Mouse (Mus musculus): Measurements from ENCODE around the gene Cops4.

Gene Cops4

DNA sequence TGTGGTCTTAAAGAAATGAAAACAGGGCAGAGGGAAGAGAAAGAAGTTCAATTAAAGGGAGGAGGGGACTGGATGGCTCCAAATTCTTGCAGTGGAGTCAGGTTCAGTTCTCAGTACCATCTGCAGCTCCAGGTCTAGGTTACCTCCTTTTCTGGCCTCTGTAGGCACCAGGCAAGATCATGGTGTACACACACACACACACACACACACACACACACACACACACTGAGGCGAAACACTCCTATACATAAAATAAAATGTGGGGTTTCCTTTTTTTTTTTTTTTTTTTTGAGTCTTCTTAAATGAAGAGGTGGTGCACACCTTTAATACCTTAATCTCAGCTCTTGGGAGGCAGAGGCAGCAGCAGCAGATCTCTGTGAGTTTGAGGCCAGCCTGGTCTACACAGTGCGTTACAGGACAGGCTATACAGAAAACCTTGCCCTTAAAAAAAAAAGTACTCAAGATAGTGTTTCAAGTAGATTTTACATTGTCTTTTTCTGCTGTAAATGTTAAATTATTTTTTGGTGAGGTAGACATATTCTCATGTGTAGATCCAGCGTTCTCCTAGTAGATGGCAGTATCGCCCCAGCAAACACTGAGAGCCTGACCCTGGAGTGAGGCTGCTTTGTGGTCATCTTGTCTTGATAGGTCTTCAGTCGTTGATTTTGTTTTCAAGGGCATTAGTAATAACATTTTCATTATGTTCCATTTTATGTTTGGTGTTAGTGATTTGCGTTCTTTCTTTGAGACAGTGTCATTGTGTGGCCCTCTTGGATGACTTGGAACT, 28.4 kb downstream of the Cops4 start:
- no peak for DNase-seq (ENCODE audit: low read depth, low spot score)

DNA sequence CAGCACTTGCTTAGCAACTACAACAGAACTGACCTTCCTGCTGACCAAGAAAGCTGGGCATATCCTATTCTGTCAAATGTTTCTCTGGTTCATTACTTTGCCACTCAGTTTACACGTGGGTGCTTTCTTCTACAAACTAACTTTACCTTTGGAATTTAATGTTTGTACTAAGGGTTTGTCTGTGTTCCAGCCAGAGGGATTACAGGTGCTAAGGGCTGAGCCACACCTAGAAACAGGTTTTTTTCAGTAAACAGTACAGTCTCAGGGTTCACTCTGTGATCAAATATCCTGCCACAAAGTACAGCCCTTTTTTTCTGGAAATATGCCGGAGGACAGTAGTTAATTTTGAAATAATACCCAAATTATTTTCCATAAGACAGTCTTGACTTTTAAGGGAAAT, 30.1 kb downstream of the Cops4 start:
- no peak for DNase-seq (ENCODE audit: low read depth, low spot score)

DNA sequence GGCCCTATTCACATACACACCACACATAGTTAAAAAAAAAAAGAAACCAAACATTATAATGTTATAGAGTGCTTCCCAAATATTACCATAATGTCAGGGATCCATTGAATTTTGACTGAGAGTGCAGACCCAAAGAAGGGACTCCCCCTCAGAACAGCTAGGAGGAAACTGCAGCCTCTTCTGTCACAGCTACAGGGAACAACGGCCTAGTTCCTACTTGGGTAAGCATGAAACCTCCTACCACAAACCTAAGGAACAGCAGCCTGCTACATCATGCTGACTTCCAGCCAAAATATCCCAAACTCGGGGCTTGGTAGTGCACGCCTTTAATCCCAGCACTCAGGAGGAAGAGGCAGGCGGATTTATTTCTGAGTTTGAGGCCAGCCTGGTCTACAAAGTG, 31.2 kb downstream of the Cops4 start:
- DNase-seq (ENCODE audit: low read depth, low spot score): no peak

DNA sequence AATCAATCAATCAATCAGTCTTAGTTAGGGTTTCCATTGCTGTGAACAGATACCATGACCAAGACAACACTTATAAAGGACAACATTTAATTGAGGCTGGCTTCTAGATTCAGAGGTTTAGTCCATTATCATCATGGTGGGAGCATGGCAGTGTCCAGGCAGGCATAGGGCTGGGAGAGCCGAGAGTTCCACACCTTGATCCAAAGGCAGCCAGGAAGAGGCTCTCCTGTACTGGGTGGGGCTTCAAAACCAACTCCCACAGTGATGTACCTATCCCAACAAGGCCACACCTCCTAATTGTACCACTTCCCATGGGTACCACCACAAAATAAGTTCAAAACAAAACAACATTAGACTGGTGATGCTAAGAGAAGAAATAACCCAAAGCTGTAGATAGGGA, 32.0 kb downstream of the Cops4 start:
- DNase-seq (ENCODE audit: low read depth, low spot score): no peak

DNA sequence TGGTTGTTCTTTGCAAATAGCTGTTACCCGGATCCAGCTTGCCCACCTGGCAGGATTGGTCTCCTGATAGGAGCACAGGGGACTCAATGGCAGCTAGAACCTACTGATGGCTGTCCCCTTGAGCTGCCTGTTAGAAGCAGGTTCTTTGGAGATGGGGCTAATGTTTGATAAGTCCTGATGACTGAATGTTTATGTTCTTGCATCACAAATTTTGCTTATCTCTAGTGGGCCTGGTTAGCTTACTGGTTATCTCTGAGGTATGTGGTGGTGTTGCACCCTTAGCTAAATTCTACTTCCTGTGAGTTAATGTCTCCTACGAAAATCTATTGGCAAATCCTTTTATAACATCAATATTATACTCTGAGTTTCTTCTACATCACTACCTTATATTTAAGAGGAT, 33.8 kb downstream of the Cops4 start:
- no peak for DNase-seq (ENCODE audit: low read depth, low spot score)

DNA sequence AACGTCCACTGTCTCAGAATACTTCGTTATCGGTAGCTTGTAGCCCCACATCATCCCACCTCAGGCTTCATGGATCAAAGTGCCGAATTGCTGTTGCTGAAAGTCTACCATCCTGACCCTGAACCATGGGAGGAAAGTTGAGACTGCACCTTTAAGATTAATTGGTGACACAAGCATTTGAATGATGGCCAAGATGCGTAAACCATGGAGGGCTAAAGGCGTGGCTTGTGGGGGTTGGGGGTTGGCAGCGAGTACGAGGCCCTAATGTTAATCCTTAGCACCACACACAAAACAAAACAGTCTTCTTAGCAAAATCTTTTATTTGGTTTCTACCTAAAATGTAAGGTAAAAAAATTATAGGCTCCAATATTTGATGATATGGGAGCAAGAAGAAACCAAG, 35.3 kb downstream of the Cops4 start:
- DNase-seq (ENCODE audit: low read depth, low spot score): no peak

DNA sequence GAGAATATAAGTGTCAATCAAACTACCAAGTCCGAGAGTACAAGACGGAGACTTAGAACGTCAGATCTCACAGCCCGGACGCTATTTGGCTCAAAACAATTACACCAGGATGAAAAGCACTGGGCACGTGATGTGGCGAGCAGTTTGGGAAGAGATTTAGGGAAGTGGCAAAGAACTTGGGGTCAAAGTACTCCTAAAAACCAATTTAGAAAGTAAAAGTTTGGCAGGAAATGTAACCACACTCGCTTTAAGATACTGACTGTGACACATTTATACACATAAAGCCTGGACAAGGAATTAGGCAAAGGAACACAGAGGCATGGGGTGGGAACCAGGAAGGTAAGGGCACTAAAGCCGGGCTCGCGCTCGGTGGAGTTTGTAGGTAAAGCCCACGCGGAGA, 38.9 kb downstream of the Cops4 start:
- DNase-seq (ENCODE audit: low read depth, low spot score): no peak

DNA sequence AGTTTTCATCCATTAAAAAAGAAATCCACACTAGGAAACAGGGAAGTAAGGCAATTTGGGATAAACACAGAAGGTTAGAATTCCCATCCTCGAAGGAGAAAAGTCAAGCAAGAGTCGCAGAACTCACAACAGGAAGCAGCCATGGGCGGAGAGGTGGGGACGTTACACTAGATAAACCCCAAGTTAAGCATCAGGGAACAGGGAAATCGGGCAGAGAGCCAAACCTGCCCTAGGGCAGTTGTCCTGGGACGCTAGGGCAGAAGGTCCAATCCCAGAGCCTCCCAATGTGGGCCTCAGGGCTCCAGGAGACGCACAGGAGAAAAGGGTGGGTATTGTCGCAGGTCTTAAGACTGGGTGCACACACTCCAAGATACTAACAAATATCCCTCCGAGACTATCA, 39.4 kb downstream of the Cops4 start:
- DNase-seq (ENCODE audit: low read depth, low spot score): no peak

DNA sequence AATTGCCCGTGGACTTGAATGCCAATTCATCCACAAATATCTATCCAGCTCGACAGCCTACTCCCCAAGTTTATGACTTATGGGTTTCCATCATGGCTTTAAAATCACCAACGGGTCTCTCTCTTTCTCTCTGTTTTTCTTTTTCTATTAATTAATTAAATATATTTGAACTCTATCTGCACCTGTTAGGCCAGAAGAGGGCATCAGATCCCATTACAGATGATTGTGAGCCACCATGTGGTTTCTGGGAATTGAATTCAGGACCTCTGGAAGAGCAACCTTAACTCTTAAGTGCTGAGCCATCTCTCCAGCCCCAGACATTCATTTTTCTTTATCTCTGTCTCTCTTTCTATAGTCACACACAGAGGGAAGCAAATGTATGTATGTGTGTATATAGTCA, 40.7 kb downstream of the Cops4 start:
- no peak for DNase-seq (ENCODE audit: low read depth, low spot score)

DNA sequence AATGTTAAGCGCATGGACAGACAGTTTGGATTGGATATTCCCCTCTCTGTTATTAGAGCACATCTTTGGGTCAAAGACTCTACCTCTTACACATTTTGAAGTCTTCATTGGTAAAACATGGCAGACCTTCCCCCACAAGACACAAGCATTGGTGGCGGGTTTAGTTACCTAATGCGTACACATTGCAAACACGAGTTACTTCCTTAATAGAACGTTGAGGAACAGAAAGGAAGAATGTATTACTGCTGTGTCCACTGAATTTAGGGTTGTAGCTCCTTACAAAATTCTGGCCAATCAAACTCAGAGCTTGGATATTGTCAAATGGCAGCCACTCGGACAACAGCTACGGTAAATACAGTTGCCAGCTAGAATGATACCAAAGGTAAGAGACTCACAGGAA, 41.2 kb downstream of the Cops4 start:
- DNase-seq (ENCODE audit: low read depth, low spot score): no peak

DNA sequence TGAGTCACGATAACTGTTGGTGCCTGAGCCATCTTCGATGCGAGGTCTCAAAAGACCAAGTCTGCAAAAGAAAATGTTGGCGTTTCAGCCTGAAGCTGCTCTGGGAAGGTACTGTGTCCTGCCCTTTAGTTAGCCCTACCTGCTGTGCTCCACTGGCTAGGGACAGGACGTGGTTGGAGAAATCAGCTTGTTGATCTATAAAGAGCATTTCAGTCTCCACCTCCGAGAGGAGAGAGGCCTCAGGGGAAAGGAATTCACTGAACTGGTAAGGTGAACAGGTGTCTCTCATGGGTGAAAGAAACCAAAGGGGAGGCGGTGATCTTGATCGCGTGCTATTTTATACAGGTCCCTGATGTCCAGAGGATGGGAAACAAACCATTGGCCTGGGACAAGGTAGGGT, 44.6 kb downstream of the Cops4 start:
- no peak for DNase-seq (ENCODE audit: low read depth, low spot score)

DNA sequence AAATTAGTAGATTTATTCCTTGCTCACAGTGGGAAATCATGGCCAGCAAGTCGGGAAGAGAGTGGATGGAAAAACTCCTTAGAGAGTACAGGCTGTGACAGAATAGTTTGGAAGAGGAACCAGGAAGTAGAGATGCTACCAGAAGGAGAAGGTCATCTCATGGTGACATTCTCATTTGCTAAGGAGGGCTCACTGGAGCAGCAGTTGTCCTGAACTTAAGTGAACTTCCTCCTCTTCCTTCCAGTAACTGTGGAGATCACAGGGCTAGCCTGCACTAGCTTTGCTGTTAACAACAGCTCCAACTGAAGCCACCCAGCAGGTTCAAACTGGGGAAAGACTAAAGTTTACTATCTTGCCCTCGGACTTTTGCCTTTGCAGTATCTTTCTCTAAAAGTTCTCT, 48.7 kb downstream of the Cops4 start:
- DNase-seq (ENCODE audit: low read depth, low spot score): no peak

DNA sequence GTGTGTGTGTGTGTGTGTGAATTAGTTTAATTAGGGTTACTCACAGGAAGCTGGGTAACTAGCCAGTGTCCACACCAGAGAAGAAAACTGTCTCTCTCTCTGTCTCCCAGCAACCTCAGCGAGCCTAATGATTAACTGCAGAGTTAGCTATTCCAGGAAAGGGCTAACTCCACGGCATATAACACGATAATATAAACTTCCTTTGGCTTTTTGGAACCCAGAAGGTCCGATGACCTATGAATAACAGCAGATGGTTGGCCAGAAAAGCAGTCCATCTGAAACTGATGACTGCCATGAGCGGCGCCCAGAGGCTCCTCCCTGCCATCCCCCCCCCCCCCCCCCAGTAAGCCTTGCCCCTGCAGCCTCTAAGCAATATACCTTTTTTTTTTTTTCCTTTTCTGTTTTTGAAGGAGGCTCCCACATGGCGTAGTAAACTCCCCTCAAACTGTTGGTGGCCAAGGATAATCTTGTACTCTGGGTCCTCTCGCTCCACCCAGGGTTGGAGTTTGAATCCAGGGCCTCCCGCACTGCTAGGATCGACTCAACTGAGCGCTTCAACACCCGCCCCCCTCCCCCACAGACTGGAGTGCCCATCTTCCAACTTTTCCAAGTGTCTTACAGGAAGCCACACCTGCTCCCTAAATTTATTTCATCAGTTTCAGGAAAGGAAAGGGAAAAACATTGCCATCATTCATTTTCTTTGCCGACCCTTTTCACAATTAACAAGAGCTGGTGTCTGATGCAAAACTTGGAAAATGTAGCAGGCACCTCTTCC, 49.3 kb downstream of the Cops4 start:
- DNase-seq (ENCODE audit: low read depth, low spot score): no peak

DNA sequence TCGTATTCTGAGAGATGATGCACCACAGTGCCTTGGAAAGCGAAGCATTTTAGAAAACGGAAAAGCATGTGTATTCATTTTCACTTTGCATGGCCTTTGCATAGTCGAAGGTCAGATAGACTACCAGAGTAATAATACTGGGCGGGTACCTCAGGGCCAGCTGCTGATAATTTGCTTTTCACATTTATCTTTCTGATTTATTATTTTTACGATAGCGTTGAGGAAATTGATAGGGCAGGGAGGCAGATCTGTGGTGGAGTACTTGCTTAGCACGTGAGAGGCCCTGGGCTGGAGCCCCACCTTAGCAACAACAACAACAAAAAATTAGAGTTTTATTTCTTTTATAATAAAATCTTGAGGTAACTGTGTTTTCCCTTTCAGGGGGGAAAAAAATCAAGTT, 50.1 kb downstream of the Cops4 start:
- no peak for DNase-seq (ENCODE audit: low read depth, low spot score)

DNA sequence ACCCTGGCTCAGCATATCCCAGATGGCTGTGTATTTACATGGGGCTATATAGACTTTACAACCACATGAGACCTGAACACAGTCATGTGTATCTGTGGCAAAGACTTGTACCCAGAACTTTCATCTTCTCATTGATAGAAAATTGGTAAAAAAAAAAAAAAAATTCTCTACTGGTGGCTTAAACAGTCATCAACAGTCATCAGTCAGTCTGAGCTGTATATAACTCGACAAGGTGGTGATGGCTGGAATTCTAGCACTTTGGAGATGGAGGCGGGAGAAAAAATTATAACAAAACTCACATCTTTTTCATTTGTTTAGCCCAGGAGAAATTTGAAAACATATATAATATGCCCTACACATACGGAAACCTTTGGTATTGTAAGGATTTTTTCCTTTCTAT, 50.7 kb downstream of the Cops4 start:
- DNase-seq (ENCODE audit: low read depth, low spot score): no peak

DNA sequence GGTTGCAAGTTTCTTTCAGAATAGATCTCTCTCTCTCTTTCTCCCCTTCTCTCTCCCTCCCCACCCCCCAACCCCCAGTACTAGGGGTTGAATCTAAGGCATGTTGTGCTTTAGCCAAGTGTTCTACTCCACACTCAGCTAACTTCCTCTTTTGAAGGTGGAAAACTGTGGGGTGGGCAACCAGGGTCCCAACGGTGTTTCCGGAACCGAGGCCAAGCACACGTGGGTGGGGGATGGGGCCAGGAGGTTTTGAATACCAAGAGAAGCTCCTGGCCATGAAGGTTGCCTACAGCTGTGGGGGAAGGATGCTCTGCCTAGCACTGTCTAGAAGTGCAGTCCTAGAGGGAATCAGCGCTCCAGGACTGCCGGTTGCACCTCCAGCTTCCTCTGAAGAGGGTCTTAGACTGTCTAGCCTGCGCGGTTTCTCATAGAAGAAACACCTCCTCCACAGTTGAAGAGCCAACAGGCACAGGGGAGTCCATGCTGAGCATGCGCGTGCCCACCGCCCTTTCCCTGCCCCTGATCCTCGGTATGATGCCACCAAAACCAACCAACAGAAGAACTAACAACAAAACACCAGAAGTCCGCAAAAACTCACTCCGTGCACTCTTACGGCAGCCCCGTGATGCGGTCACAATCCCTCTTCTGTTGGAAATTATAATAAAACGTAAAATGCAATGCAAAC, 51.3 kb downstream of the Cops4 start:
- no peak for DNase-seq (ENCODE audit: low read depth, low spot score)

DNA sequence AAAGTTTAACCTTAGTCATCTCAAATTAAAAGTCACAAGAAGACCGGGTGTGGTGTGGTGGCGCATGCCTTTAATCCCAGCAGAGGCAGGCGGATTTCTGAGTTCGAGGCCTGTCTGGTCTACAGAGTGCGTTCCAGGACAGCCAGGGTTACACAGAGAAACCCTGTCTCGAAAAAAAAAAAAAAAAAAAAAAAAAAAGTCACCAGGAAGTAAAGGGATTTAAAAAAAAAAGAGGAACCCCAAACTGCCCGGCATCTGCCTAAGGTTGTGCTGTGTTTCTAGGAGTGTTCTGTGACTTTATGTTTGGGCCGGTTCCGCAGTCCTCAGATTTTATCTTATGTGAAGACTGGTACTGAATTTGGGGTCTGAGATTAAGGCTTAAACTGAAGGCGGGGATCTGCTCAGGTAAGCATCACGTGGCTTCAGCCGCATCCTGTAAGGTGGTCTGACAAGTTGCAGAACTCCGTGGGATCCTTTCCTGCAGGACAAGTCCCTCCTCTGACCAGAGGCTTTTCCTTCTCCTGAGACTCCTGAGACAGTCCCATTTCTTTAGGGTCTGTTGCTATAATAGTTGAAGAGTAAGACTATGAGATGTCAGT, 52.0 kb downstream of the Cops4 start:
- no peak for DNase-seq (ENCODE audit: low read depth, low spot score)

DNA sequence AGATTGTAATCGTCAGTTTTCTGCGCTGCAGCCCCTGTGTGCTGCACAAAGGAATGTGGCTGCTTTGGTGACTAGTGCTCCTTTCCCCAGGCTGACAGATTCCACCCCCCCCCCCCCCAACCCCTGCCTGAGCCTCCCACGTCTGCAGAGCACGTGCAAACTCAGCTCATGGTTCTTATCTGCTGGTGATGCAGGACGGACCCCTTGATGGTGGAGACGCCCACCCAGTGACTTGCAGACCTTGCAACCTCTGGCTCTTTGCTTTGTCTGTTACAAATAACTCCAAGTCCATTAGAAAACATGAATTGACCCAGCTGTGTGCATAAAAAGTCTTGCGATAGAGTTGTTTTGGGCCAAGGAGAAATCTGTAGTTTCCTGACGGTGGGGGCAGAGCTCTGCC, 52.6 kb downstream of the Cops4 start:
- peak; percentile 5 for DNase-seq (ENCODE audit: low read depth, low spot score)

DNA sequence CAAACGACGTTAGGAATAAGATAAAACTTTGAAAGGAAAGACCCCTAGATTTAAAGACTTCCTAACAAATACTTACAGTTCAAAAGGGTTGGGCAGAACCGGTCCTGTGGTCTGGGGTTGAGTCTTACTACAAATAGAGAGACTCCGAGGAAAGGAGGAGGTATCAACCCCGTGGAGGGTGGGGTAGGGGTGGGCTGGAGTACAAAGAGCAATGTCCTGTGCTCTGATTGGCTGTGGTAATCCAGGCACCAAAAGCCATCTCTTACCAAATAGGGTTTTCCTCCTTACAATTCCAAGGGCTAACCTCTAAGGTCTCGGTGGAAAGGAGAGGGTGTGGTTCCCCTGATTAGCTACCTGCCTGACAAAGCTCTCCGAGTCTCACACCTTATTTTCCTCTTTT, 54.0 kb downstream of the Cops4 start, which contains the start of gene Plac8:
Gene Plac8, minus strand, starts transcription at position 177 of the 400 bp plus-strand sequence.
- no peak for DNase-seq (ENCODE audit: low read depth, low spot score)

DNA sequence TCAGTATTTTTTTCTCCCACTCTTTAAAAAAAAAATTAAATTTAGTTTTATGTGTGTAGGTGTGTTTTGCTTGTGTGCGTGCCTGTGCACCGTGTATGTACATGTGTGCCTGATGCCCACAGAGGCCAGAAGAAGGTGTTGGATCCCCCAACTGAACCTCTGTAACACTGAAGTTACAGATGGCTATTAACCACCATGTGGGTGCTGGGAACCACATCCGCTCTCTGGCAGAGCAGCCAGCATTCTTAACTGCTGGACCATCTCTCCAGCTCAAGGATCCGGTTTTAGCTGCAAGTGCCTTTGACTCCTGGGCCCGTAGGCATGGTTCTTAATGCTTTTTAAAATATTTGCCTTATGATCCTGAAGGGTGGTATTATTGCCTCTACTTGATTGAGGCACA, 55.1 kb downstream of the Cops4 start:
- no peak for DNase-seq (ENCODE audit: low read depth, low spot score)

DNA sequence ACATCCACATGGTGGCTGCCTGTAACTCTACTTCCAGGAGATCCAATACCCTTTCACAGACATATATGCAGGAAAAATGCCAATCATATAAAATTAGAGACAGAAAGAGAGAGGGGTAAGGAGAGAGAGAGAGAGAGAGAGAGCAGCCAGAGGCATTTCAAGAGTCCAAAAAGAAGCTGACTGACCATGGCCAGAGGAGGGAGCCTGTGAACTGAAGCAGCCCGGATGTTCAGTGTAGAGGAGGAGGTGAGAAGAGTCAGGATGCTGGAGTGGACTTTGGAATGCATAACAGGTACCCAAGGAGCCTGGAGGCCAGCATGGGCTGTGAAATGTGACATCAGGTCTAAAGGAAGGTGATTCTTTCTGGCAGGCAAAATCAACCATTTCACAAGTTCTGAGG, 56.7 kb downstream of the Cops4 start:
- DNase-seq (ENCODE audit: low read depth, low spot score): no peak

DNA sequence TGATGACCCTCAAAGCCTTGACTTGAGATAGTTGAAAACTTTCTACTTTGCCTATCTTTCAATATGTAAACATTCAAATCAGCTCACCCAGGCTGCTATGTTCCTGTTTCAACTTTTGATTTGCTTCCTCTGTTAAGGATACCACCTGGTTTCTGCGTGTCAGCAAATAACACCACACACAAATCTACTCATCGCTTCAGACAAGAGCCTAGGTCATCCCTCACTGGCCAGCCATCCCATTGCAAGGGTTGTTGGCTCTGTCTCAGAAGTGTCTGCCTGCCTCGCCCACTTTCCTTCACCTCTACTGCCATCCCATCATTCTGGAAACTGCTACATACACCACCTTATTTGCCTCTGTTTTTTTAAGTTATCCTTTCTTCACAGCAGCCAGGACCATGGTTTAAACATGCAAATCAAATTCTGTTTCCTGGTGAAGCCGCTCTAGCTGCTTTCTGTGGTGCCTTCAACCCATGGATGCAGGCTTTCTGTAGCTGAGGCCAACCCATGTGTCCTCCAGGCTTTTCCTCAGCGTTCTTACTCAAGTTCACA, 60.8 kb downstream of the Cops4 start:
- DNase-seq (ENCODE audit: low read depth, low spot score): no peak

Data from embryo, embryonic 11.5 days (tissue).